Mouse (Mus musculus): ENCODE data around the gene Six3. TPM values are rescaled to one million over a fixed set of nuclear protein-coding genes. Genes with fewer than 3 reads are reported as not detected.

Gene Six3
- total RNA-seq, 2 experiments from 2014 or later = not detected

GRCm38 (mm10) chr17:85624051-85624420 lies 10.6 kb downstream of the Six3 start:
- no peak for TF ChIP-seq CTCF (IDR thresholded peaks at IDR 0.05)
- intact Hi-C loops (cut with DNase I) = no loop called here
- H3K27ac ChIP-seq = no peak overlapping the region
- no peak for DNase-seq
- no peak overlapping the region for H3K4me3 ChIP-seq

GRCm38 (mm10) chr17:85624981-85625940 lies 11.9 kb downstream of the Six3 start:
- H3K4me3 ChIP-seq = no peak overlapping the region
- no peak for DNase-seq
- intact Hi-C loops (cut with DNase I) = no loop called here
- TF ChIP-seq CTCF (IDR thresholded peaks at IDR 0.05) = no peak
- H3K27ac ChIP-seq = no peak overlapping the region

GRCm38 (mm10) chr17:85626091-85626860 lies 12.9 kb downstream of the Six3 start:
- no peak for TF ChIP-seq CTCF (IDR thresholded peaks at IDR 0.05)
- no peak for DNase-seq
- H3K4me3 ChIP-seq = no peak overlapping the region
- no peak overlapping the region for H3K27ac ChIP-seq
- intact Hi-C loops (cut with DNase I) = no loop called here

GRCm38 (mm10) chr17:85627751-85628150 lies 14.3 kb downstream of the Six3 start:
- no peak overlapping the region for H3K27ac ChIP-seq
- DNase-seq = no peak
- TF ChIP-seq CTCF (IDR thresholded peaks at IDR 0.05) = no peak
- no peak overlapping the region for H3K4me3 ChIP-seq
- intact Hi-C loops (cut with DNase I) = no loop called here

- intact Hi-C loops (cut with DNase I) = no loop called here
- DNase-seq = no peak
- no peak overlapping the region for H3K4me3 ChIP-seq
- H3K27ac ChIP-seq = no peak overlapping the region
- TF ChIP-seq CTCF (IDR thresholded peaks at IDR 0.05) = no peak
Measured at GRCm38 (mm10) chr17:85628811-85629210, 15.4 kb downstream of the Six3 start.

- H3K27ac ChIP-seq = no peak overlapping the region
- no peak for TF ChIP-seq CTCF (IDR thresholded peaks at IDR 0.05)
- no peak overlapping the region for H3K4me3 ChIP-seq
- intact Hi-C loops (cut with DNase I) = no loop called here
- DNase-seq = no peak
Measured at GRCm38 (mm10) chr17:85629396-85629795, 16.0 kb downstream of the Six3 start.

- intact Hi-C loops (cut with DNase I) = loop anchor here (10.0 kb wide), 1 partner anchor 936 kb away; no protein-coding TSS in a partner anchor
- TF ChIP-seq CTCF (IDR thresholded peaks at IDR 0.05) = no peak
- no peak overlapping the region for H3K27ac ChIP-seq
- no peak for DNase-seq
- H3K4me3 ChIP-seq = peak overlapping the region; percentile 17; the same call in 1 of the 2 replicates
Measured at GRCm38 (mm10) chr17:85630296-85631050, 17.1 kb downstream of the Six3 start.

- no peak overlapping the region for H3K27ac ChIP-seq
- intact Hi-C loops (cut with DNase I) = loop anchor here (10.0 kb wide), 1 partner anchor 936 kb away; no protein-coding TSS in a partner anchor
- peak; percentile 32; the same call in 1 of the 2 replicates for TF ChIP-seq CTCF (IDR thresholded peaks at IDR 0.05)
Measured at GRCm38 (mm10) chr17:85631106-85631505, 17.7 kb downstream of the Six3 start.

GRCm38 (mm10) chr17:85633619-85634018 lies 20.2 kb downstream of the Six3 start:
- peak; percentile 73 for DNase-seq
- peak; percentile 65 for TF ChIP-seq CTCF (IDR thresholded peaks at IDR 0.05)
- Histone ChIP-seq H3K4me3 (no peak overlapping the region), H3K27ac (no peak overlapping the region)
- intact Hi-C loops (cut with DNase I) = loop anchor here (1.0 to 10.0 kb wide), 4 partner anchors 444 to 939 kb away; no protein-coding TSS in a partner anchor

More at GRCm38 (mm10) chr17:85631106-85631505, 17.7 kb downstream of the Six3 start:
- no peak overlapping the region for H3K4me3 ChIP-seq
- no peak for DNase-seq

- Histone ChIP-seq H3K27ac (no peak overlapping the region), H3K4me3 (no peak overlapping the region)
- no peak for TF ChIP-seq CTCF (IDR thresholded peaks at IDR 0.05)
- no peak for DNase-seq
- intact Hi-C loops (cut with DNase I) = loop anchor here (10.0 kb wide), 1 partner anchor 943 kb away; no protein-coding TSS in a partner anchor
Measured at GRCm38 (mm10) chr17:85637876-85638275, 24.5 kb downstream of the Six3 start.

- H3K4me3 ChIP-seq = peak overlapping the region; percentile 61
- intact Hi-C loops (cut with DNase I) = no loop called here
- no peak for TF ChIP-seq CTCF (IDR thresholded peaks at IDR 0.05)
Measured at GRCm38 (mm10) chr17:85645312-85645711, 31.9 kb downstream of the Six3 start.

More at GRCm38 (mm10) chr17:85645312-85645711, 31.9 kb downstream of the Six3 start:
- no peak for DNase-seq
- no peak overlapping the region for H3K27ac ChIP-seq

Measured in gastrocnemius, adult 2 months (tissue).